In the genomic region with DNA sequence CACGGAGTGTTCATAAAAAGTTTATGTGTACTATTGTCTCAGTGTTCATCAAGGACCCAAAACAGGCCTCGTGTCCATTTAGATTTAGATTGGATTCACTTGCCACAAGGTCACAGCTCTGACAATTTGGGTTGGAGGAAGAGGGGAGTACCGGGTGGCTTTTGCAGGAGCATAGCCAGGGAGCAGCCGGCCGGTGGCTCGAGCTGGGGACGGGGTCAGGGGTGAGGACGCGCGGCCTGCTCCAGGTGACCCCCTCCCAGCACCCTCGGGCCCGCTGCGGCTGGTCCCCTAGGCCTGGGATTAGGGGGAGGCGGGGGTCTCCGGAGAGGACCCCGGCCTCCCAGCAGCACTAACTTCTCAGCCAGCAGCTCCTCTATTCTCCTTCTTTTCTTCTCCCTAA, we compare ENCODE assay signal across 8 mouse cellular contexts. TPM values are rescaled to one million over a fixed set of nuclear protein-coding genes. Genes with fewer than 3 reads are reported as not detected.
DNase-seq lines count a peak whose midpoint lies in the region; ATAC-seq and TF ChIP-seq lines count a peak whose summit lies in the region.

No protein-coding gene starts in this region.

- under 1% methylated on average over 16 of the region's 16 CpGs for WGBS in bone marrow, adult 2 months
- under 1% methylated on average over 16 of the region's 16 CpGs for WGBS in forebrain, embryonic 15.5 days
- WGBS in kidney, embryonic 15.5 days, result under 1% methylated on average over 16 of the region's 16 CpGs
- WGBS in midbrain, embryonic 10.5 days, result under 1% methylated on average over 16 of the region's 16 CpGs

- peak overlapping the region; percentile 61 for H3K4me2 ChIP-seq in forebrain, embryonic 15.5 days (replicated peaks)
- peak overlapping the region; percentile 63 for H3K4me2 ChIP-seq in kidney, embryonic 15.5 days

- TF ChIP-seq CTCF in bone marrow, adult 2 months (IDR thresholded peaks at IDR 0.05; ENCODE audit: control insufficient read depth, insufficient read depth, low read length), result no peak

- ATAC-seq in forebrain, embryonic 15.5 days (replicated peaks), result peak; percentile 58
- peak; percentile 67 for ATAC-seq in kidney, embryonic 15.5 days (replicated peaks; ENCODE audit: low FRiP score)

- H3K27me3 ChIP-seq in forebrain, embryonic 15.5 days, result no peaks in the 10 kb centered on the region
- H3K27me3 ChIP-seq in kidney, embryonic 15.5 days, result no peaks in the 10 kb centered on the region
- H3K27me3 ChIP-seq in midbrain, embryonic 10.5 days (ENCODE audit: low read depth, poor library complexity, severe bottlenecking), result no peaks in the 10 kb centered on the region

- no peaks in the 10 kb centered on the region for H3K9me3 ChIP-seq in forebrain, embryonic 15.5 days
- no peaks in the 10 kb centered on the region for H3K9me3 ChIP-seq in kidney, embryonic 15.5 days (replicated peaks)
- H3K9me3 ChIP-seq in midbrain, embryonic 10.5 days (replicated peaks), result no peaks in the 10 kb centered on the region

- peak; percentile 14 for DNase-seq in ovary, postnatal 14 days (ENCODE audit: low spot score)
- DNase-seq in ovary, adult 18-20 months (ENCODE audit: low spot score), result no peak
- no peak for DNase-seq in midbrain, embryonic 10.5 days (ENCODE audit: low spot score)
- DNase-seq in thymus, postnatal 25 days, result peak; percentile 40
- DNase-seq in layer of hippocampus, adult 9-11 months, result no peak

- peak overlapping the region; percentile 73 for H3K4me3 ChIP-seq in bone marrow, adult 2 months (replicated peaks; ENCODE audit: control insufficient read depth, low read depth, low read length)
- H3K4me3 ChIP-seq in forebrain, embryonic 15.5 days, result peak overlapping the region; percentile 84
- H3K4me3 ChIP-seq in kidney, embryonic 15.5 days (replicated peaks), result peak overlapping the region; percentile 87
- H3K4me3 ChIP-seq in midbrain, embryonic 10.5 days, result peak overlapping the region; percentile 92

- no peak for TF ChIP-seq POLR2A in bone marrow, adult 2 months (IDR thresholded peaks at IDR 0.05; ENCODE audit: borderline replicate concordance, control insufficient read depth, low read depth, low read length)

- peak overlapping the region; percentile 94 for H3K9ac ChIP-seq in forebrain, embryonic 15.5 days (replicated peaks)
- H3K9ac ChIP-seq in kidney, embryonic 15.5 days, result peak overlapping the region; percentile 84

- peak overlapping the region; percentile 37; the same call in 1 of the 2 replicates for H3K27ac ChIP-seq in bone marrow, adult 2 months (ENCODE audit: control insufficient read depth, insufficient read depth, low read depth, low read length, poor library complexity)
- H3K27ac ChIP-seq in forebrain, embryonic 15.5 days (replicated peaks), result peak overlapping the region; percentile 87
- H3K27ac ChIP-seq in kidney, embryonic 15.5 days, result peak overlapping the region; percentile 89
- H3K27ac ChIP-seq in midbrain, embryonic 10.5 days (replicated peaks), result peak overlapping the region; percentile 98

- no peaks in the 10 kb centered on the region for H3K36me3 ChIP-seq in forebrain, embryonic 15.5 days
- H3K36me3 ChIP-seq in kidney, embryonic 15.5 days, result no peaks in the 10 kb centered on the region
- H3K36me3 ChIP-seq in midbrain, embryonic 10.5 days, result peaks cover 12% of the 10 kb centered on the region

- H3K4me1 ChIP-seq in bone marrow, adult 2 months (ENCODE audit: control insufficient read depth, insufficient read depth, low read length), result no peaks in the 10 kb centered on the region
- peaks cover 16% of the 10 kb centered on the region for H3K4me1 ChIP-seq in forebrain, embryonic 15.5 days
- peaks cover 25% of the 10 kb centered on the region for H3K4me1 ChIP-seq in kidney, embryonic 15.5 days
- peaks cover 25% of the 10 kb centered on the region for H3K4me1 ChIP-seq in midbrain, embryonic 10.5 days

RNA-seq across cellular contexts. Expression of a gene that starts 0.5 kb away (rescaled TPM):
- 7.5 and 18.5 TPM in 2 replicates for polyA plus RNA-seq in bone marrow, adult 2 months (2011; ENCODE audit: insufficient read depth, insufficient read length, low replicate concordance, missing spikeins)
- polyA plus RNA-seq in forebrain, embryonic 15.5 days (2015; fragmentation: Nextera tagmentation; extraction: Ambion mirVana), result 98.7 and 102 TPM in 2 replicates
- polyA plus RNA-seq in kidney, embryonic 15.5 days (2015; fragmentation: Nextera tagmentation; extraction: Ambion mirVana), result 74.1 and 82.6 TPM in 2 replicates
- 85.0 and 85.6 TPM in 2 replicates for polyA plus RNA-seq in midbrain, embryonic 10.5 days (2016; fragmentation: Nextera tagmentation; extraction: Ambion mirVana)

RNA-seq across cellular contexts. Expression of a gene that starts 5.5 kb away (rescaled TPM):
- polyA plus RNA-seq in bone marrow, adult 2 months (2011; ENCODE audit: insufficient read depth, insufficient read length, low replicate concordance, missing spikeins), result 21.0 and 39.3 TPM in 2 replicates
- 111 and 114 TPM in 2 replicates for polyA plus RNA-seq in forebrain, embryonic 15.5 days (2015; fragmentation: Nextera tagmentation; extraction: Ambion mirVana)
- 69.1 and 76.4 TPM in 2 replicates for polyA plus RNA-seq in kidney, embryonic 15.5 days (2015; fragmentation: Nextera tagmentation; extraction: Ambion mirVana)
- polyA plus RNA-seq in midbrain, embryonic 10.5 days (2016; fragmentation: Nextera tagmentation; extraction: Ambion mirVana), result 40.0 and 48.7 TPM in 2 replicates

RNA-seq across cellular contexts. Expression of a gene that starts 26.0 kb away (rescaled TPM):
- 20.5 and 36.2 TPM in 2 replicates for polyA plus RNA-seq in bone marrow, adult 2 months (2011; ENCODE audit: insufficient read depth, insufficient read length, low replicate concordance, missing spikeins)
- polyA plus RNA-seq in forebrain, embryonic 15.5 days (2015; fragmentation: Nextera tagmentation; extraction: Ambion mirVana), result 36.4 and 37.4 TPM in 2 replicates
- 34.7 and 39.5 TPM in 2 replicates for polyA plus RNA-seq in kidney, embryonic 15.5 days (2015; fragmentation: Nextera tagmentation; extraction: Ambion mirVana)
- 24.1 and 28.8 TPM in 2 replicates for polyA plus RNA-seq in midbrain, embryonic 10.5 days (2016; fragmentation: Nextera tagmentation; extraction: Ambion mirVana)

RNA-seq across cellular contexts. Expression of a gene that starts 47.6 kb away (rescaled TPM):
- 1.5 TPM in 1 of 2 replicates, not detected in the other for polyA plus RNA-seq in bone marrow, adult 2 months (2011; ENCODE audit: insufficient read depth, insufficient read length, low replicate concordance, missing spikeins)
- 0.08 TPM in 2 replicates for polyA plus RNA-seq in forebrain, embryonic 15.5 days (2015; fragmentation: Nextera tagmentation; extraction: Ambion mirVana)
- polyA plus RNA-seq in kidney, embryonic 15.5 days (2015; fragmentation: Nextera tagmentation; extraction: Ambion mirVana), result 0.79 and 1.3 TPM in 2 replicates
- polyA plus RNA-seq in midbrain, embryonic 10.5 days (2016; fragmentation: Nextera tagmentation; extraction: Ambion mirVana), result not detected in 2 replicates

RNA-seq across cellular contexts. Expression of a gene that starts 56.0 kb away (rescaled TPM):
- 2.8 and 4.5 TPM in 2 replicates for polyA plus RNA-seq in bone marrow, adult 2 months (2011; ENCODE audit: insufficient read depth, insufficient read length, low replicate concordance, missing spikeins)
- polyA plus RNA-seq in forebrain, embryonic 15.5 days (2015; fragmentation: Nextera tagmentation; extraction: Ambion mirVana), result 8.0 and 8.2 TPM in 2 replicates
- polyA plus RNA-seq in kidney, embryonic 15.5 days (2015; fragmentation: Nextera tagmentation; extraction: Ambion mirVana), result 18.7 and 20.1 TPM in 2 replicates
- polyA plus RNA-seq in midbrain, embryonic 10.5 days (2016; fragmentation: Nextera tagmentation; extraction: Ambion mirVana), result 10.1 and 11.1 TPM in 2 replicates

Comparison
In these comparisons a context has a peak if more than half of its experiments do, and no peak if none do; other contexts are left out.
1. DNase-seq: peak in ovary, postnatal 14 days (single experiment) and thymus, postnatal 25 days (single experiment); none in ovary, adult 18-20 months (single experiment), midbrain, embryonic 10.5 days (single experiment) and layer of hippocampus, adult 9-11 months (single experiment).
2. H3K27ac ChIP-seq: peak in every context shown above with its lines; median percentile 98 in midbrain, embryonic 10.5 days; 89 in kidney, embryonic 15.5 days; 87 in forebrain, embryonic 15.5 days; 37 in bone marrow, adult 2 months.
3. Peak in every context shown above with its lines, with median percentiles within 50 percentile points of each other: H3K4me3 ChIP-seq.